Mouse (Mus musculus) embryonic facial prominence, embryonic 10.5 days (tissue): ENCODE data around the gene 3110018I06Rik. TPM values are rescaled to one million over a fixed set of nuclear protein-coding genes. Genes with fewer than 3 reads are reported as not detected.

ENCODE experiments used
- DNase-seq: peaks from one replicate; pipeline ENCODE4 v3.0.0-alpha.2; 2017; ENCODE audit warnings: low spot score
- H3K27ac ChIP-seq: fragments of 300-500 bp; sonication (generic); replicated peaks from 2 replicates; pipeline ENCODE4 v1.5.1; 2016; ENCODE audit warnings: mild to moderate bottlenecking
- H3K27me3 ChIP-seq: fragments of 300-500 bp; sonication (generic); replicated peaks from 2 replicates; pipeline ENCODE4 v1.6.1; 2016; ENCODE audit warnings: low read depth, mild to moderate bottlenecking; ENCODE audit not compliant: poor library complexity, severe bottlenecking
- H3K36me3 ChIP-seq: fragments of 300-500 bp; sonication (generic); replicated peaks from 2 replicates; pipeline ENCODE4 v1.6.1; 2016; ENCODE audit warnings: mild to moderate bottlenecking, moderate library complexity
- H3K4me1 ChIP-seq: fragments of 300-500 bp; sonication (generic); 2 replicates; pipeline ENCODE4 v1.6.1; 2016
- H3K4me3 ChIP-seq: fragments of 300-500 bp; sonication (generic); 2 replicates; pipeline ENCODE4 v1.5.1; 2016; ENCODE audit warnings: mild to moderate bottlenecking, moderate library complexity
- H3K9me3 ChIP-seq: fragments of 300-500 bp; sonication (generic); 2 replicates; pipeline ENCODE4 v1.6.1; 2016; ENCODE audit warnings: mild to moderate bottlenecking
- WGBS: fragments of 180-500 bp; shearing (Covaris S2); methylation state at CpG from one replicate; pipeline ENCODE4 v1.1.7; 2016; 5-methylcytosine and 5-hydroxymethylcytosine counted together
- polyA plus RNA-seq: library from polyadenylated mRNA; unstranded; fragments of >200 nt; fragmentation: Nextera tagmentation; extraction: Ambion mirVana; gene quantifications from 2 replicates; pipeline ENCODE4 v1.2.1, GENCODE M21; 2016

The 3110018I06Rik gene
- polyA plus RNA-seq, 1 experiment from 2014 or later: not detected

DNA sequence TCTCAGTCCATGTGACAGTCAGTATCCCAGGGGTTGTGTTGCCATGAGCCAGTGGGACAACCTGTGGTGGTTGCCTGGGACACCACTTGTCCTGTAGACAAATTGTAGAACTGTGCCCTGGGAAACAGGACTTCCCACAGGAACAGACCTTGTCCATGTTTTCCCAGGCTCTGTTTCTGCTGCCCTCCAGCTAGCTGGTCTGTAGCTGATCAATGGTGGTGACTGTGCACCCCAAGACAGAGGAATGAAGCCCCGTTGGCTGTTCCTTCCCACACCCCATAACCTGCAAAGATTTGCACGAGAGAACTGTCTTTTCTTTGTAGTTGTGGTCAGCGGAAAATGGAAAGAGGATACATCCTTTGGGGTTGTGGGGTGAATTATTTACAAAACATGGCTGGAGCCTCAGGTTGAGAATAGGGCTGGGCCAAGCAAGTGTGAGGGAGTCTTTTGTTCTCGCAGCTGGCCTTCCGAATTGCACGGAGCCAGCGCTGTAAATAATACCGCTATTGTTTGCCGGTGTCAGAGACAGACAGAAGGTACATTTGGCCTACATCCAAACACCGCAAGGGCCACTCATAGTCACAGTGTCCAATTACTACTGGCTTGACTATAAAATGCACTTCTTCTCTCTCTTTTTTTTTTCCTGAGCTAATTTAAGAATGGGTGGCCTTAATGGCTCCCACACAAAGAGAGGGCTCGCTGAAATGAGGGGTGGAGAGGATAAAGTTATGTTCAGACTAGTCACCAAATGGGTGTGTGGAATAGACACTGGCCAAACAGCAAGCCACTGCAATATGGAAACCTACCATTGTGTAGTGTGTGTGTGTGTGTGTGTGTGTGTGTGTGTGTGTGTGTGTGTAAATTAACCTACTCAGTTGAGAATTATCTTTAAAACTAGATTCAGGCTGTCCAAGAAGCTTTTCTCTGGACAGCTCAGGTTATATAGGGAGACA, 28.1 kb downstream of the 3110018I06Rik start:
- DNase-seq: peak; percentile 37
- 38% methylated on average over 11 of the region's 11 CpGs for WGBS
- Histone ChIP-seq H3K9me3 (no peaks in the 10 kb centered on the region), H3K36me3 (no peaks in the 10 kb centered on the region), H3K4me3 (no peak overlapping the region), H3K27ac (peak overlapping the region; percentile 19), H3K27me3 (no peaks in the 10 kb centered on the region; the same call in 1 of the 2 replicates), H3K4me1 (peaks cover 24% of the 10 kb centered on the region)

GRCm38 (mm10) chr12:107520941-107521340, 32.5 kb downstream of the 3110018I06Rik start:
- Histone ChIP-seq H3K4me1 (peaks cover 24% of the 10 kb centered on the region), H3K36me3 (no peaks in the 10 kb centered on the region), H3K4me3 (no peak overlapping the region), H3K9me3 (no peaks in the 10 kb centered on the region), H3K27me3 (no peaks in the 10 kb centered on the region), H3K27ac (no peak overlapping the region)
- no peak for DNase-seq
- WGBS: 86% methylated on average over 3 of the region's 3 CpGs

DNA sequence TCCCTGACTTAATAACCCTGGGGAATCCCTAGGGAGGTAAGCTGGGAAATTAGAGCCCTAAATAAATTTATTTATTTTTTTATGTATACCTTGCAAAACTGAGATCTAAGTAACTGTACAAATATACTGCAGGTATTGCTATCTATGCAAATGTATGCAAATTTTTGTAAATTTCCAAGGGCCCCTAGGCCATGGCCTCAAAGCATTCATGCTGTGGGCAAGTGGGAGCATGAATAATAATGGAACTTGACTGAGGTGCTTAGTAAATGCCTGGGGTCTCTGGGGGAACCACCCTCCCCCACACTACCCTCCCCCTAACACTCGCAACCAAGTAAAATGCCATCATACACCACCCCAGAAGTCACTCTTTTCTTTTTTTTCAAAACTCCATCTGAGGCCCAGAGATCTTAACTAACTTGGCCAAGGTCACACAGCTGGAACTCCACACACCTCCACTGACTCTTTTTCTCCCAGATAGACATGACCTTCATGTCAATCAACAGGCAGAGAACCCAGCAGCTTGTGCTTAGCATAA, 40.0 kb downstream of the 3110018I06Rik start:
- H3K27ac ChIP-seq: no peak overlapping the region
- no peaks in the 10 kb centered on the region for H3K27me3 ChIP-seq
- no peak overlapping the region for H3K4me3 ChIP-seq
- H3K4me1 ChIP-seq: no peaks in the 10 kb centered on the region
- no peaks in the 10 kb centered on the region for H3K36me3 ChIP-seq
- DNase-seq: no peak
- 58% methylated on average over 1 of the region's 1 CpGs for WGBS
- peaks cover 3% of the 10 kb centered on the region; the same call in 1 of the 2 replicates for H3K9me3 ChIP-seq

- no peak for DNase-seq
- H3K4me1 ChIP-seq: no peaks in the 10 kb centered on the region
- no peaks in the 10 kb centered on the region for H3K27me3 ChIP-seq
- WGBS: 93% methylated on average over 7 of the region's 7 CpGs
- H3K9me3 ChIP-seq: peaks cover 3% of the 10 kb centered on the region; the same call in 1 of the 2 replicates
- no peak overlapping the region for H3K27ac ChIP-seq
- H3K36me3 ChIP-seq: no peaks in the 10 kb centered on the region
- no peak overlapping the region for H3K4me3 ChIP-seq
These were observed 44.4 kb downstream of the 3110018I06Rik start for GRCm38 (mm10) chr12:107532871-107533270.
